Mouse (Mus musculus) Muller cell, postnatal 12 days (primary cell): ENCODE measurements around the gene Gga3.
A peak's percentile ranks its signal among the peaks of the same experiment; 100 is the strongest.

Experiments used
- DNase-seq: peaks from one replicate; pipeline ENCODE4 v3.0.0-alpha.2; 2015; ENCODE audit errors: inconsistent ontology term

Gene Gga3

GRCm38 (mm10) chr11:115563406-115563805, 40.4 kb downstream of the Gga3 start:
- no peak for DNase-seq

- DNase-seq: no peak
These were observed 48.1 kb downstream of the Gga3 start for GRCm38 (mm10) chr11:115555717-115556116.

- no peak for DNase-seq
These were observed 51.1 kb downstream of the Gga3 start for GRCm38 (mm10) chr11:115552783-115553182.

- no peak for DNase-seq
These were observed 60.3 kb downstream of the Gga3 start for GRCm38 (mm10) chr11:115543571-115543970.

GRCm38 (mm10) chr11:115538045-115538444, 65.8 kb downstream of the Gga3 start:
- DNase-seq: no peak

GRCm38 (mm10) chr11:115536856-115537568, 66.8 kb downstream of the Gga3 start:
- no peak for DNase-seq

GRCm38 (mm10) chr11:115536038-115536681, 67.7 kb downstream of the Gga3 start, which contains the start of gene Sumo2:
Sumo2 (minus strand) TSS chr11:115536276.
- DNase-seq: peak; percentile 98

GRCm38 (mm10) chr11:115535401-115536037, 68.3 kb downstream of the Gga3 start:
- peak; percentile 81 for DNase-seq

- DNase-seq: no peak
These were observed 69.0 kb downstream of the Gga3 start for GRCm38 (mm10) chr11:115534759-115535371.
